Mouse (Mus musculus) macrophage (primary cell): ENCODE data around the gene Tnik. TPM values are rescaled to one million over a fixed set of nuclear protein-coding genes. Genes with fewer than 3 reads are reported as not detected.

Source experiments
- H3K27ac ChIP-seq: fragments of 350-480 bp; formaldehyde crosslinking; 2 replicates; pipeline ENCODE4 v1.9.0; 2021
- H3K36me3 ChIP-seq: fragments of 350-480 bp; formaldehyde crosslinking; 2 replicates; pipeline ENCODE4 v1.9.0; 2021; ENCODE audit errors: inconsistent target
- H3K4me3 ChIP-seq: fragments of 350-480 bp; formaldehyde crosslinking; 2 replicates; pipeline ENCODE4 v1.9.0; 2021; ENCODE audit errors: inconsistent target
- H3K79me2 ChIP-seq: fragments of 350-480 bp; formaldehyde crosslinking; 2 replicates; pipeline ENCODE4 v1.9.0; 2021; ENCODE audit errors: inconsistent target
- WGBS: methylation state at CpG from one replicate; pipeline ENCODE4 v1.1.7; 2026; ENCODE audit warnings: inconsistent platforms; ENCODE audit not compliant: missing documents; 5-methylcytosine and 5-hydroxymethylcytosine counted together
- polyA plus RNA-seq: library from polyadenylated mRNA; stranded (reverse); fragments of 250-400 nt; gene quantifications from 3 replicates; pipeline ENCODE4 v1.2.4, GENCODE M21; 2018; ENCODE audit warnings: inconsistent platforms
- total RNA-seq, 78 experiments: library from RNA; depleted of rRNA; stranded (reverse); fragments of 250-400 nt; gene quantifications; 1 replicate in 9 of 78; 2 replicates in 24 of 78; 3 replicates in 43 of 78; 4 replicates in 2 of 78; pipeline ENCODE4 v1.2.4; 2018; ENCODE audit warnings: inconsistent platforms in 56 of 78

The Tnik gene
- total RNA-seq (2018; cell fraction: chromatin; rRNA removed), result 1 to 10 TPM in 23 of 26 experiments, under 1 TPM in 3; 0.69 to 7.5 (median 2.9) TPM
- total RNA-seq (2018; cell fraction: cytosol; rRNA removed), result 1 to 10 TPM in 7 of 26 experiments, under 1 TPM in 19; 0.14 to 1.8 (median 0.44) TPM
- 1 to 10 TPM in 24 of 26 experiments, under 1 TPM in 2; 0.90 to 8.8 (median 2.7) TPM for total RNA-seq (2018; cell fraction: nucleus; rRNA removed)
- polyA plus RNA-seq, result 0.07 to 0.20 TPM (median 0.16 TPM) in 3 replicates

- 1% methylated on average over 58 of the region's 59 CpGs for WGBS
- Histone ChIP-seq H3K79me2 (no peaks in the 10 kb centered on the region), H3K36me3 (no peaks in the 10 kb centered on the region), H3K27ac (no peak within 1 kb of the TSS), H3K4me3 (peak within 1 kb of the TSS; percentile 33)
These were observed at the start of gene Tnik for GRCm38 (mm10) chr3:28263002-28263947. Tnik (plus strand) TSS chr3:28263214.

DNA sequence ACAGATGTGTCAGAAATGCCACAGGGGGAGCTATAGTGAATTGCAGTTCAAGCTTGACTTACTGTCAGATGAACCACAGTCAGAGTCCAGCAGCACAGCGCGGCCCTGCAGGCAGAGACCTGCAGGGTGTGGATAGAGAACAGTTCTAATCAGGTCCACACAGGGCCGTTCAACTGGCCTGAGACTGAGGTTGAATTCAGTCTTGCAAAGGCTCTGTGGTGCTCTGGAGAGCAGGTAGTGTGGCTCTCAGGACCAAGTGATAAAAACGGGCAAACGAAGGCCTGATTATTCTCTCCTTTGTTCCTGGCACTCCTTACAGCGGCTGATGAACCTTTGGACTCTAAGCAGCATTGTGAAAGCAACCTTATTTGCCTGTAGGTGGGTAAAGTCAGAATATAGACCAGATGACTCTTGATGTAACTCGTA, 48.1 kb upstream of the Tnik start:
- 92% methylated on average over 7 of the region's 7 CpGs for WGBS
- no peaks in the 10 kb centered on the region for H3K36me3 ChIP-seq
- H3K27ac ChIP-seq, result no peak overlapping the region
- no peak overlapping the region for H3K4me3 ChIP-seq
- no peaks in the 10 kb centered on the region for H3K79me2 ChIP-seq

DNA sequence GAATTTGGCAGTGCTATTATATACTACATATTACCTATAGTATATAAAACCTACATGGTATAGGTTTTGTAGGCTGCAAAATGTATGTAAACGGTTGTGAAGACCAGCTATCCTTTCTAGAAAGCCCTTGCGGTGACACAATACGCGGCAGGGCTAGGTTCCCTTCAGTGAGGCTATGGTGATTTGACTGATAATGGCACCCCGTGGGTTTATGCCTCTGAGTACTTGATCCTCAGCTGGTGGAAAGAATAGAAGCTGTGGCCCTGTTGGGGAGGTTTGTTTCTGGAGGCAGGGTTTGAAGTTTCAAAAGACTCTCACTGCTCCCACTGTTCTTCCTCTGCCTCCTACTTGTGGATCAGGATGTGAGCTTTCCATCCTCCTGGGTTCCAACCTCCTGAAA, 46.0 kb upstream of the Tnik start:
- no peak overlapping the region for H3K4me3 ChIP-seq
- H3K27ac ChIP-seq, result no peak overlapping the region
- no peaks in the 10 kb centered on the region for H3K79me2 ChIP-seq
- H3K36me3 ChIP-seq, result no peaks in the 10 kb centered on the region
- 83% methylated on average over 5 of the region's 5 CpGs for WGBS

GRCm38 (mm10) chr3:28219533-28219932, 43.5 kb upstream of the Tnik start:
- no peaks in the 10 kb centered on the region for H3K79me2 ChIP-seq
- H3K27ac ChIP-seq, result no peak overlapping the region
- no peak overlapping the region for H3K4me3 ChIP-seq
- WGBS, result 95% methylated on average over 7 of the region's 7 CpGs
- no peaks in the 10 kb centered on the region for H3K36me3 ChIP-seq

DNA sequence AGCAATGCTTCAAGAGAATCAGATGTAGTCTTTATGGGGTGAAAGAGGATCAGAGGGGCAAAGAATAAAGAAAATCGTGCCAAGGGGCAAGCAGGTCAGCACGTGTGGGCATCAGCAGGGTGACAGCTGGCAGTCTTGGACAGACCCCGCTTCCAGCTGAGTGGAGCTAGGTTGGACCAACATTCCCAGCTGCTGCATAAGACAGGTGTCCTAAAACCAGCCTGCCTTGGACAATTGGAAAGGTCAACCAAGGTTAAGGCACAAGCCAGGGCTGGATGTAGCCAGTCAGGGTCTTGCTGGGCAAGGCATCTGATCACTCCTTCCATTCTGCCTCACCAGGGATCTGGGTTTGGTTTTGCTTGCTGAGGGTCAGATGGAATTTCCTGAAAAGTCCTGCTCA, 43.0 kb upstream of the Tnik start:
- Histone ChIP-seq H3K4me3 (no peak overlapping the region), H3K79me2 (no peaks in the 10 kb centered on the region), H3K27ac (no peak overlapping the region), H3K36me3 (no peaks in the 10 kb centered on the region)
- WGBS, result 100% methylated on average over 3 of the region's 3 CpGs

DNA sequence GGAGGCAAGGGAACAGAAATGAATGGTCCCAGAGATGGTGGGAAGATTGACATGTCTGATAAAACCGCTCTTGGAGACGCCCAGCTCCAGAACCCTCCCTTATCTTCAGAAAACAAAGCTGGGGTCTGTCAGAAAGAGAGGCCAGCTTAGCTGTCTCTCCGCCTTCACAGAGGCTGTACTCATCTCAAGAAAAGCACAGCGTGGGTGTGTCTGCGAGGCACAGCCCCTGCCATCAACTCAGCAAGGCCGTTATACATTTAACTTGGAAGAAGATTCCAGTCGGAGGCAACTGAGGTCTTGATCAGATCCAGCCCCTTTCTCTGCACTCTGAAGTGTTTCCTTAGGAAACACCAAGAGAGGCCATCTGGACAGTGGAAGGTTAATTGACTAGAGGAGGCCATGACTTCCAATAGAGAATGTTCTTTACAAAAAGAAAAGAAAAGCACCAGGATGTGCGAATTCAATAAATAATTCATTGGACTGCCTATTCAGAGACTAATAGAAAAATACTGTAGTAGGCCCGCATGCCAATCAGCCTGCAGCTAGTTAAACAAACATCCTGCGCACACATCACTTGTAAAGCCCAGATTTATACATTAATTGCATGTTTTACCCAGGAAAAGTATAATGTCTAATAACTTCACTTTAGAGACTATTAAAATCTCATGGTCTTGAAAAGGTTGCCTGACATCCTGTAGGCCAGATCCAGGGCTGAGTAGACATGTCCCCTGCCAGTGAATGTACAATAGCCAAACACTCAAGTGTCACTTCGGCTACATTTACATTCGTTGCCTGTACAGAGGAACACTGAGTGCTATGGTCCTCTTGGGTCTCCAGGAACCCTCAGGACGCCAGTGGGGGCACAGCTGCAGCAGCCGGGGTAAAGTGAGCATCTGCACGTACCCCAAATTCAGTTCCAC, 38.3 kb upstream of the Tnik start:
- no peak overlapping the region for H3K4me3 ChIP-seq
- H3K27ac ChIP-seq, result no peak overlapping the region

GRCm38 (mm10) chr3:28225357-28225905, 37.6 kb upstream of the Tnik start:
- H3K27ac ChIP-seq, result no peak overlapping the region
- H3K4me3 ChIP-seq, result no peak overlapping the region
- no peaks in the 10 kb centered on the region for H3K36me3 ChIP-seq
- WGBS, result 85% methylated on average over 9 of the region's 9 CpGs
- no peaks in the 10 kb centered on the region for H3K79me2 ChIP-seq

More for the DNA sequence above, 38.3 kb upstream of the Tnik start:
- Histone ChIP-seq H3K36me3 (no peaks in the 10 kb centered on the region), H3K79me2 (no peaks in the 10 kb centered on the region)
- WGBS, result 93% methylated on average over 15 of the region's 15 CpGs

DNA sequence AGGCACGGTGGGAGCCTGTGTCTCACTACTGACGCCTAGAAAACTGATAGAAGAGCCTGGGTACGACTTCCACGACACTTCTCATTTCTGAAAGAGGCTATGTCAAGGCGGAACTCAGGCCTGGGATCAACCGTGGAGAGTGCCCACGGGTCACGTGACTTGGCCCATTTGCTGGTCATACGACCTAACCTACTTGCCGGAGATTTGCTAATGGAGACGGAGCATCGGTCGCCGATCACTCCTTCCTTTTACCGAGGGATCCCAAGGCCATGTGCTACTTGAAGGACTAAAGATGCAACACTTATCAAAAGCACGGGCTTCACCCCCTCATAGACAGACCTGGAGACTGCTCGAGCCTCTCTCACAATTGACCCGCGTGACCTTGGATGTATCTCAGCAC, 36.8 kb upstream of the Tnik start:
- Histone ChIP-seq H3K27ac (no peak overlapping the region), H3K36me3 (no peaks in the 10 kb centered on the region), H3K4me3 (no peak overlapping the region), H3K79me2 (no peaks in the 10 kb centered on the region)
- WGBS, result 94% methylated on average over 19 of the region's 19 CpGs

DNA sequence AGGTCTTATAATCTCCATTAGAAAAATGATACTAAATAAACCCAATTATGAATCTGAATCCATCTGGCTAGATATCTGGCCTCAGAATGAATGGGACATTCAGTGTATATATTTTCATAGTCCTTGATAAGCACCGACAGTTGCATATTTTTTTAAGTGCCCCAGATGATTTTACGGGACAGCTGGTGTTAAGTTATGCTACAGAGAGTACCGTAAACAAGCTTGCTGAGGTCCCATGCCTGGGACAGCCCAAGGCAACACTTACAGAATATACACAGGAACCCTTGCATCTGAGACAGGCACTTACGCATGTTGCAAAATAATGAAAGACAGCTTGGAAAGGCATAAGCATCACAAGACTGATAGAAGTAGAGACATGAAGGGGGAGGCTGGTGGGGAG, 34.1 kb upstream of the Tnik start:
- H3K79me2 ChIP-seq, result no peaks in the 10 kb centered on the region
- no peak overlapping the region for H3K4me3 ChIP-seq
- no peak overlapping the region for H3K27ac ChIP-seq
- WGBS, result 86% methylated on average over 4 of the region's 4 CpGs
- H3K36me3 ChIP-seq, result no peaks in the 10 kb centered on the region

DNA sequence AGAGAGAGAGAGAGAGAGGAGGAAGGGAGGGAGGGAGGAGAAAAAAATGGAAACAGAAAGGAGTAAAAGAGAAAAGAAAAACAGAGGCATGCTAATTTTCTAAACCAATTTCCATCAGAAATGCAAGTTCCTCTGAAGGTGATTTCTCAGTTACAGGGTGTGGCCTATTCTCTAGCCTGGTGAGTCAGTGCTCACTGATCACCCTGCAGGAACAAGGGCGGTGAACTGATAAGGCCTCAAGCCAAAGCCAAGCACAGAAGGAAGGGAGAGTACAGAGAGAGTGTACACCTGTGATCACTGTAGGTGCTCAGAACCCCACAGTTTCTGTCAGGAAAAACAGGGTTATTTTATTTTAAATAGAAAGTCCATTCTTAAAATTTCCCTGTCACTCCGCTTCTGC, 33.5 kb upstream of the Tnik start:
- Histone ChIP-seq H3K4me3 (no peak overlapping the region), H3K79me2 (no peaks in the 10 kb centered on the region), H3K36me3 (no peaks in the 10 kb centered on the region), H3K27ac (no peak overlapping the region)
- WGBS, result 100% methylated on average over 2 of the region's 2 CpGs

DNA sequence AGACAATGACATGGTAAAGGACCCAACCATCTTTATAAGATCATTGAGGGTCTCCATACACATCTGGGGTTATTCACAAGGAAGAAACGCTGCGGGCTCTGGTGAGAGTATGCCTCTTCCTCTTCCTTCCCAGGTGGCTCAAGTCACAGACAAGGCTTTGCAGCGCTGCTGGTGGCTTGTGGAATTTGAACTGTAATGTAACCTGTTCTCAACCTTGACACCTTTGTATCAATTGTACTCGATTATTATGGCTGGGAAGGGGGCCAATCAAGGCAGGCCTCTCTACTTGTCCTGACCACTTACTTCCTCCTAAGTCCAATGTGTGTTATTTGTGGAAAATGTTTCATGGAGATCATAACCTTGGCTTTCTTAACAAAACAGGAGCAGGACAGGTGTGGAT, 30.1 kb upstream of the Tnik start:
- Histone ChIP-seq H3K27ac (no peak overlapping the region), H3K36me3 (no peaks in the 10 kb centered on the region), H3K4me3 (no peak overlapping the region), H3K79me2 (no peaks in the 10 kb centered on the region)
- 75% methylated on average over 4 of the region's 4 CpGs for WGBS

DNA sequence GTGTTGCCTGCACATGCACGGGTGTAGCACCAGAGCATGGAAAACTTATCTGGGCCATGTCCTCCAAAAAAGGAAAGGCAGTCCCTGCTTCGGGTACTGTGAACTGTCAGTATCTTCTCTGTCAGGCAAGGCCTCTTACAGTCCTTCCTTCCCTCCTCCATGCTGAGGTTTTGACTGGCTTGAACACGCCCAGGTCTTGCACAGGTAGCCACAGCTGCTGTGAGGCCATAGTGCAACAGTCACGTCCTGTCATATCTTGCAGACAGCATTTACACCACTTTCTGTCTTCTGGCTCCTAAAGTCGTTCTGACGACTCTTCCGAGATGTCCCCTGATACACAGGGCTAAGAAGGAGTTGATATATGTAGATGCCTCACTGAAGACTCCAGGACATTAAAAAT, 28.8 kb upstream of the Tnik start:
- Histone ChIP-seq H3K27ac (no peak overlapping the region), H3K36me3 (no peaks in the 10 kb centered on the region), H3K79me2 (no peaks in the 10 kb centered on the region), H3K4me3 (no peak overlapping the region)
- 82% methylated on average over 7 of the region's 7 CpGs for WGBS

- Histone ChIP-seq H3K4me3 (no peak overlapping the region), H3K27ac (no peak overlapping the region), H3K36me3 (no peaks in the 10 kb centered on the region), H3K79me2 (no peaks in the 10 kb centered on the region)
- 84% methylated on average over 4 of the region's 4 CpGs for WGBS
These were observed 26.3 kb upstream of the Tnik start for GRCm38 (mm10) chr3:28236689-28237088.

GRCm38 (mm10) chr3:28238136-28238535, 24.9 kb upstream of the Tnik start:
- WGBS, result 70% methylated on average over 2 of the region's 2 CpGs
- H3K27ac ChIP-seq, result no peak overlapping the region
- H3K36me3 ChIP-seq, result no peaks in the 10 kb centered on the region
- H3K79me2 ChIP-seq, result no peaks in the 10 kb centered on the region
- H3K4me3 ChIP-seq, result no peak overlapping the region
